Mouse (Mus musculus): Measurements from ENCODE around the gene Gm10192. TPM values are rescaled to one million over a fixed set of nuclear protein-coding genes. Genes with fewer than 3 reads are reported as not detected.
A peak's percentile ranks its signal among the peaks of the same experiment; 100 is the strongest.

Gene Gm10192
- polyA plus RNA-seq, 1 experiment, result not detected

GRCm38 (mm10) chr4:97180396-97180795 lies 2.6 kb downstream of the Gm10192 start:
- no peak overlapping the region for H3K27ac ChIP-seq (ENCODE audit: control insufficient read depth, insufficient read depth, low read depth, low read length)
- H3K36me3 ChIP-seq (ENCODE audit: control insufficient read depth, insufficient read depth, low read length), result no peaks in the 10 kb centered on the region
- no peaks in the 10 kb centered on the region for H3K27me3 ChIP-seq (ENCODE audit: control insufficient read depth, insufficient read depth, low read length)
- no peak for TF ChIP-seq POLR2A (IDR thresholded peaks at IDR 0.05; ENCODE audit: control insufficient read depth, low read depth, low read length)
- no peak for TF ChIP-seq CTCF (IDR thresholded peaks at IDR 0.05; ENCODE audit: control insufficient read depth, insufficient read depth, insufficient replicate concordance, low read depth, low read length)
- no peak overlapping the region for H3K4me3 ChIP-seq (ENCODE audit: control insufficient read depth, low read depth, low read length)
- no peaks in the 10 kb centered on the region for H3K4me1 ChIP-seq (ENCODE audit: control insufficient read depth, insufficient read depth, low read length)

- H3K4me3 ChIP-seq (ENCODE audit: control insufficient read depth, low read depth, low read length), result no peak overlapping the region
- no peak overlapping the region for H3K27ac ChIP-seq (ENCODE audit: control insufficient read depth, insufficient read depth, low read depth, low read length)
Measured at GRCm38 (mm10) chr4:97156841-97157345, 26.1 kb downstream of the Gm10192 start.

GRCm38 (mm10) chr4:97156084-97156483 lies 26.9 kb downstream of the Gm10192 start:
- no peaks in the 10 kb centered on the region for H3K36me3 ChIP-seq (ENCODE audit: control insufficient read depth, insufficient read depth, low read length)
- TF ChIP-seq POLR2A (IDR thresholded peaks at IDR 0.05; ENCODE audit: control insufficient read depth, low read depth, low read length) (no peak), CTCF (IDR thresholded peaks at IDR 0.05; ENCODE audit: control insufficient read depth, insufficient read depth, insufficient replicate concordance, low read depth, low read length) (no peak)

More at GRCm38 (mm10) chr4:97156841-97157345, 26.1 kb downstream of the Gm10192 start:
- Histone ChIP-seq H3K4me1 (ENCODE audit: control insufficient read depth, insufficient read depth, low read length) (no peaks in the 10 kb centered on the region), H3K36me3 (ENCODE audit: control insufficient read depth, insufficient read depth, low read length) (no peaks in the 10 kb centered on the region), H3K27me3 (ENCODE audit: control insufficient read depth, insufficient read depth, low read length) (no peaks in the 10 kb centered on the region)
- TF ChIP-seq POLR2A (IDR thresholded peaks at IDR 0.05; ENCODE audit: control insufficient read depth, low read depth, low read length), result no peak
- TF ChIP-seq CTCF (IDR thresholded peaks at IDR 0.05; ENCODE audit: control insufficient read depth, insufficient read depth, insufficient replicate concordance, low read depth, low read length), result no peak

DNA sequence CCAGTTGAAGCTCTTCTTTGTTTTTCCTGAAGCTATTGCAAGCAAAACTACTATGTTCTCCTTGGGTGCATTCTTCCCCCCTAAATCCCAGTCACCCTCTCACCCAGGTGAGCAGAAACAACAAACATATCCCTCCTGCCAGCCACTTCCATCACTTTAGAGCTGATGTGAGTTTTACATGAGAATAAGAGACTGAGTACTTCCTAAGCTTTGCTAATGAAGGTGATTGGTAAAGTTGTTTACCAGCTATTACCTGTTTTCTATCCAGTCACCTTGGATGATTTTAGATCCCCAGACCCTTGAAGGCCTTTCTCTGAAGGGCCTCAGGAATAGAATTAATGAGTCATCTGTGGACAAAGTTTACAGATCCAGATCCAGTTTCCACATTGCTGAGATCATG lies 29.4 kb downstream of the Gm10192 start:
- Histone ChIP-seq H3K27me3 (ENCODE audit: control insufficient read depth, insufficient read depth, low read length) (no peaks in the 10 kb centered on the region), H3K4me3 (ENCODE audit: control insufficient read depth, low read depth, low read length) (peak overlapping the region; percentile 30; the same call in 1 of the 2 replicates), H3K27ac (ENCODE audit: control insufficient read depth, insufficient read depth, low read depth, low read length) (no peak overlapping the region), H3K4me1 (ENCODE audit: control insufficient read depth, insufficient read depth, low read length) (no peaks in the 10 kb centered on the region), H3K36me3 (ENCODE audit: control insufficient read depth, insufficient read depth, low read length) (no peaks in the 10 kb centered on the region)
- TF ChIP-seq POLR2A (IDR thresholded peaks at IDR 0.05; ENCODE audit: control insufficient read depth, low read depth, low read length) (no peak), CTCF (IDR thresholded peaks at IDR 0.05; ENCODE audit: control insufficient read depth, insufficient read depth, insufficient replicate concordance, low read depth, low read length) (no peak)

More at GRCm38 (mm10) chr4:97156084-97156483, 26.9 kb downstream of the Gm10192 start:
- H3K27ac ChIP-seq (ENCODE audit: control insufficient read depth, insufficient read depth, low read depth, low read length), result no peak overlapping the region
- H3K4me3 ChIP-seq (ENCODE audit: control insufficient read depth, low read depth, low read length), result no peak overlapping the region
- no peaks in the 10 kb centered on the region for H3K27me3 ChIP-seq (ENCODE audit: control insufficient read depth, insufficient read depth, low read length)
- H3K4me1 ChIP-seq (ENCODE audit: control insufficient read depth, insufficient read depth, low read length), result no peaks in the 10 kb centered on the region

DNA sequence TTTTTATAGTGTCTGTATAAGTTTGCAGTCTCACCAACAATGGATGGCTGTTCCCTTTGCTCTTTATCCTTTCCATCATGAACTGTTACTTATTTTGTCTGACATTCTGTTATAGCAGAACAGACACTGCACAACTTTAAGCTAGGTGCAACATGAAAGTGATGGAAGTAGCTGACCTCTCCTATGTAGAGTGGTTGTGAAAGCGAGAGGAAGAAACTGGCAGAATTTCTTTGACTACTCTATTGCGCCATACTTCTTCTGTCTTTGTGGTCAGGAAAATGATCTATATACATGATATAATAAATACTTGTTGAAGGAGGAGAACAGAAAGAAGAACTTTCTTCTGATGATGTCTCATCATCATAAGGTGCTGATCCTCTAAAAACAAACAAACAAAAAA lies 40.5 kb downstream of the Gm10192 start:
- Histone ChIP-seq H3K4me3 (ENCODE audit: control insufficient read depth, low read depth, low read length) (no peak overlapping the region), H3K4me1 (ENCODE audit: control insufficient read depth, insufficient read depth, low read length) (no peaks in the 10 kb centered on the region), H3K27ac (ENCODE audit: control insufficient read depth, insufficient read depth, low read depth, low read length) (no peak overlapping the region), H3K36me3 (ENCODE audit: control insufficient read depth, insufficient read depth, low read length) (no peaks in the 10 kb centered on the region), H3K27me3 (ENCODE audit: control insufficient read depth, insufficient read depth, low read length) (no peaks in the 10 kb centered on the region)
- TF ChIP-seq POLR2A (IDR thresholded peaks at IDR 0.05; ENCODE audit: control insufficient read depth, low read depth, low read length), result no peak
- TF ChIP-seq CTCF (IDR thresholded peaks at IDR 0.05; ENCODE audit: control insufficient read depth, insufficient read depth, insufficient replicate concordance, low read depth, low read length), result no peak

Data from testis, adult 2 months (tissue).